Mouse (Mus musculus) forebrain, embryonic 14.5 days (tissue): ENCODE measurements around the gene Tmem132d. TPM values are rescaled to one million over a fixed set of nuclear protein-coding genes. Genes with fewer than 3 reads are reported as not detected.

Experiments used
- ATAC-seq: fragments of 200-750 bp; cut with Nextera tagmentation; 2 replicates; pipeline ENCODE4 v1.8.0; 2017; ENCODE audit warnings: mild to moderate bottlenecking, moderate library complexity
- DNase-seq: peaks from one replicate; pipeline ENCODE4 v3.0.0-alpha.2; 2015; ENCODE audit warnings: low spot score
- H3K27ac ChIP-seq: fragments of 300-500 bp; sonication (generic); 2 replicates; pipeline ENCODE4 v1.5.1; 2014; ENCODE audit warnings: low read depth, mild to moderate bottlenecking, control low read depth, low read length, moderate library complexity
- H3K27me3 ChIP-seq: fragments of 300-500 bp; sonication (generic); replicated peaks from 2 replicates; pipeline ENCODE4 v1.6.1; 2014; ENCODE audit warnings: low read length, control low read depth, mixed read lengths; ENCODE audit not compliant: control insufficient read depth, insufficient read depth
- H3K36me3 ChIP-seq: fragments of 300-500 bp; sonication (generic); 2 replicates; pipeline ENCODE4 v1.6.1; 2014; ENCODE audit warnings: low read length, control low read depth; ENCODE audit not compliant: control insufficient read depth, insufficient read depth
- H3K4me1 ChIP-seq: fragments of 300-500 bp; sonication (generic); 2 replicates; pipeline ENCODE4 v1.6.1; 2014; ENCODE audit warnings: antibody characterized with exemption, low read length, control low read depth; ENCODE audit not compliant: control insufficient read depth, insufficient read depth
- H3K4me2 ChIP-seq: fragments of 300-500 bp; sonication (generic); 2 replicates; pipeline ENCODE4 v1.6.1; 2014; ENCODE audit warnings: mild to moderate bottlenecking, control low read depth, low read length
- H3K4me3 ChIP-seq: fragments of 300-500 bp; sonication (generic); 2 replicates; pipeline ENCODE4 v1.5.1; 2014; ENCODE audit warnings: low read depth, low read length, control low read depth
- H3K9ac ChIP-seq: fragments of 300-500 bp; sonication (generic); 2 replicates; pipeline ENCODE4 v1.6.1; 2014; ENCODE audit warnings: mild to moderate bottlenecking, low read length, control low read depth, moderate library complexity
- H3K9me3 ChIP-seq: fragments of 300-500 bp; sonication (generic); replicated peaks from 2 replicates; pipeline ENCODE4 v1.6.1; 2016; ENCODE audit warnings: low read length, control low read depth, mixed read lengths; ENCODE audit not compliant: control insufficient read depth
- WGBS: fragments of 180-500 bp; shearing (Covaris S2); extraction: QIAGEN DNeasy Blood & Tissue Kit; methylation state at CpG from one replicate; pipeline ENCODE4 v1.1.7; 2014; 5-methylcytosine and 5-hydroxymethylcytosine counted together
- polyA plus RNA-seq: library from polyadenylated mRNA; unstranded; fragments of >200 nt; fragmentation: Nextera tagmentation; extraction: Ambion mirVana; gene quantifications from 2 replicates; pipeline ENCODE4 v1.2.1, GENCODE M21; 2014

The Tmem132d gene
- polyA plus RNA-seq, 1 experiment from 2014 or later: 0.86 TPM

GRCm38 (mm10) chr5:128191710-128192109 lies 241.2 kb downstream of the Tmem132d start:
- Histone ChIP-seq H3K27ac (no peak overlapping the region), H3K4me1 (no peaks in the 10 kb centered on the region), H3K9me3 (no peaks in the 10 kb centered on the region), H3K4me2 (no peak overlapping the region), H3K36me3 (no peaks in the 10 kb centered on the region), H3K27me3 (no peaks in the 10 kb centered on the region), H3K9ac (no peak overlapping the region), H3K4me3 (no peak overlapping the region)
- ATAC-seq: no peak
- DNase-seq: peak; percentile 26
- WGBS: 71% methylated on average over 9 of the region's 9 CpGs

GRCm38 (mm10) chr5:128190243-128190820 lies 242.5 kb downstream of the Tmem132d start:
- no peak overlapping the region for H3K4me2 ChIP-seq
- ATAC-seq: no peak
- no peak overlapping the region for H3K4me3 ChIP-seq
- H3K36me3 ChIP-seq: no peaks in the 10 kb centered on the region
- 53% methylated on average over 14 of the region's 14 CpGs for WGBS
- H3K9ac ChIP-seq: no peak overlapping the region
- H3K27ac ChIP-seq: no peak overlapping the region
- no peaks in the 10 kb centered on the region for H3K27me3 ChIP-seq
- H3K9me3 ChIP-seq: no peaks in the 10 kb centered on the region
- H3K4me1 ChIP-seq: no peaks in the 10 kb centered on the region
- peak; percentile 68 for DNase-seq

GRCm38 (mm10) chr5:128176234-128176633 lies 256.6 kb downstream of the Tmem132d start:
- Histone ChIP-seq H3K27me3 (no peaks in the 10 kb centered on the region), H3K4me2 (no peak overlapping the region), H3K4me3 (no peak overlapping the region), H3K27ac (no peak overlapping the region), H3K9me3 (no peaks in the 10 kb centered on the region), H3K9ac (no peak overlapping the region), H3K4me1 (no peaks in the 10 kb centered on the region), H3K36me3 (no peaks in the 10 kb centered on the region)
- no peak for DNase-seq
- WGBS: 92% methylated on average over 2 of the region's 2 CpGs
- ATAC-seq: no peak

DNA sequence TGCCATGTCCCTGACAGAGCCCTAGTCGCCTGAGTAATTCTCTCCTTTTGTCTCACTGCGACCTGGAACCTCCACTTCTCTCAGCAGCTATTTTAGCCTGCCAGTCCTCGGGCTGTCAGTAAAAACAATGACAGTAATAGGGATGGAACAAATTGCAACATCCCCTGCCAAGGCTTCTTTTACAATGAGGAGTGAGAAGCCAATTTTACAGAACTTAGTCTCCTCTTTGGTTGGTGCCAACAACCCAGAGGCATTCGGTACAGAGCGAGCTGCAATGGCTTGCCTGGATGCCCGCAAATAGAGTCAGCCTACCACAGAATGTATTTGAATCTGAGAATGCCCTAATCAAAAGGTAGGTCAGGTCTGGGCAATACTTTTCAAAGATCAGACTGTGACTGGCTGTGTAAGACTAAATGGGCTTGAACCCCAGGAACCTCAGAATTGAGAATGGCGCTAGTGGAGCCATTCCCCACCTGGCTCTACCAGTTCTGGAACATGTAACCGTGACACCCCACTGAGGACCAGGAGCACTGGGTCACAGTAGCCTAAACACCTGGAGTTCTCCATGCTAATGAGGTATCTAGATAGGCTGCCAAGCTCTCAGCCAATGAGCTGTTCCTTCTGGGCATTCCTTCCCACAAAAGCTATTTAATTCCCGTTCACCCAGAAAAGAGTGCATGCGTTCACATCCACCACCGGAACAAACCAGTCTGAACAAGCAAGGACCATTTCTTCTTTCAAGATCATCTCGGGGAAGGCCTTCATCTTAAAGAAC lies 273.8 kb downstream of the Tmem132d start:
- H3K36me3 ChIP-seq: no peaks in the 10 kb centered on the region
- 71% methylated on average over 12 of the region's 12 CpGs for WGBS
- H3K9me3 ChIP-seq: no peaks in the 10 kb centered on the region
- ATAC-seq (no peak), DNase-seq (peak; percentile 15)
- no peak overlapping the region for H3K4me2 ChIP-seq
- no peak overlapping the region for H3K4me3 ChIP-seq
- H3K27ac ChIP-seq: no peak overlapping the region
- H3K9ac ChIP-seq: no peak overlapping the region
- H3K4me1 ChIP-seq: no peaks in the 10 kb centered on the region
- no peaks in the 10 kb centered on the region for H3K27me3 ChIP-seq

- ATAC-seq (no peak), DNase-seq (no peak)
- Histone ChIP-seq H3K9ac (no peak overlapping the region), H3K9me3 (no peaks in the 10 kb centered on the region), H3K27ac (no peak overlapping the region), H3K4me2 (no peak overlapping the region), H3K27me3 (no peaks in the 10 kb centered on the region), H3K4me1 (no peaks in the 10 kb centered on the region), H3K4me3 (no peak overlapping the region), H3K36me3 (no peaks in the 10 kb centered on the region)
- WGBS: 82% methylated on average over 8 of the region's 8 CpGs
Measured at GRCm38 (mm10) chr5:128151461-128151860, 281.4 kb downstream of the Tmem132d start.

GRCm38 (mm10) chr5:128146901-128147645 lies 285.8 kb downstream of the Tmem132d start:
- Histone ChIP-seq H3K36me3 (no peaks in the 10 kb centered on the region), H3K4me3 (no peak overlapping the region), H3K27me3 (no peaks in the 10 kb centered on the region), H3K27ac (no peak overlapping the region), H3K4me2 (no peak overlapping the region), H3K9ac (no peak overlapping the region), H3K9me3 (no peaks in the 10 kb centered on the region), H3K4me1 (no peaks in the 10 kb centered on the region)
- peak; percentile 36 for DNase-seq
- WGBS: 79% methylated on average over 15 of the region's 15 CpGs
- no peak for ATAC-seq

DNA sequence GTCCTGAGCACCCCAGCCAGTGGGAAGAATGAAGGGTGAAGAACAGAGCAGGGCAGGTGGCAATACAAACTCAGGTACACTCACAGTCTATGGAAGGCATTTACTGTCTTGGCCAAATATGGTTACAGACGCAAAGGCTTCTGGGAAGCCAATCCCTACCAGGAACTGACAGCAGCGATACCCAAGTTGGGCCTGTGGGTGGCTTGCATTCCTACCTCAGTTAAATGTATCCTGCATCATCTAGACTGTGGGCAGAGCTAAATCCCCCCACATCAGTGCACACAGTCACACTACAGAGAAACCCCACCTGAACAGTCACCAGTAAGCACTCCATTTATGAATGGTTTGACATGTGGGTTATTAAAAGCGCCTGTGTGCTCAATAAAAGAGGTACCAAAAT lies 288.1 kb downstream of the Tmem132d start:
- Histone ChIP-seq H3K9me3 (no peaks in the 10 kb centered on the region), H3K27ac (no peak overlapping the region), H3K36me3 (no peaks in the 10 kb centered on the region), H3K4me1 (no peaks in the 10 kb centered on the region), H3K4me3 (no peak overlapping the region), H3K9ac (no peak overlapping the region), H3K4me2 (no peak overlapping the region), H3K27me3 (no peaks in the 10 kb centered on the region)
- ATAC-seq (no peak), DNase-seq (no peak)
- 94% methylated on average over 3 of the region's 3 CpGs for WGBS

DNA sequence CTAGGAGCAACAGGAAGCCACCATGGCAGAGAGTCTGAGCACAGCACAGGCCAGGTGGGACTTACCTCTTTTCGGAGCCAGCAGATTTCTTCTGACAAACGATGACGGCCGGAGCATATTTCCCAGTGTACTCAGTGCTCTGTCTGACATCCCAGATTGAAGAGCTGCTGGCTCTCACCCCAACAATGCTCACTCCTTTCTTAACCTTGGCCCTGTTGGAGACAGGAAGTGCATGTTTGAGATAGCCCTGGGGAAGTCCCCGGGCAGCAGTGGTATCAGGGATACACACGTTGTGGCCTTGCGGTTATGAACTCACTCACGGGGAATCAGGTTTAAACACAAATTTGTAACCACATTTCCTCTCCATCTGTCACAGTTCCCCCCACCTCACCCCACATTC lies 296.1 kb downstream of the Tmem132d start:
- H3K9me3 ChIP-seq: no peaks in the 10 kb centered on the region
- DNase-seq: no peak
- no peak for ATAC-seq
- no peaks in the 10 kb centered on the region for H3K27me3 ChIP-seq
- no peaks in the 10 kb centered on the region for H3K36me3 ChIP-seq
- H3K4me3 ChIP-seq: no peak overlapping the region
- H3K27ac ChIP-seq: no peak overlapping the region
- 92% methylated on average over 8 of the region's 8 CpGs for WGBS
- no peak overlapping the region for H3K4me2 ChIP-seq
- no peak overlapping the region for H3K9ac ChIP-seq
- no peaks in the 10 kb centered on the region for H3K4me1 ChIP-seq

DNA sequence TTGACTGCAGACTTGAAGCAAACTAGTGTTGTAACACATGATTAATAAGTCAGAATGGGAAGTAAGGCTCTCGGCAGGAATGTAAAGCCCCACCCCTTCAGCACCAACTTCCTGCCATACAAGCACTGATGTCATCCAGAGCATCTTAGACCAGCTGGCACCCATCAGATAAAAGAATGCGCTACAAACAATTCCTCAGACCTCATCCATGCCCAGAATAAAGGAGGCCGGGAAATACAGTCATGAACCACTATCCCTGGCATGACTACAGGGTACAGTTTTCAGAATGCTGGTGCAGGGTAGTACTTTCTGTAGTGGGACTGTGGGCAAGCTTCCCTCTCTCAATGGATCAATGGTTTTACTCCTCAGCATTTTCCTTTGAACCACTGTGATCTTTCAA lies 310.2 kb downstream of the Tmem132d start:
- H3K4me3 ChIP-seq: no peak overlapping the region
- 81% methylated on average over 3 of the region's 3 CpGs for WGBS
- ATAC-seq: no peak
- no peak overlapping the region for H3K27ac ChIP-seq
- H3K36me3 ChIP-seq: no peaks in the 10 kb centered on the region
- DNase-seq: no peak
- H3K4me2 ChIP-seq: no peak overlapping the region
- no peaks in the 10 kb centered on the region for H3K9me3 ChIP-seq
- no peaks in the 10 kb centered on the region for H3K27me3 ChIP-seq
- no peak overlapping the region for H3K9ac ChIP-seq
- H3K4me1 ChIP-seq: 0 out of 2 replicates have a peak, but pooled peaks cover 3% of the 10 kb centered on the region
